Mouse (Mus musculus): ENCODE results near the gene H6pd.

- no peak for TF ChIP-seq CTCF (IDR thresholded peaks at IDR 0.05; ENCODE audit: control insufficient read depth, insufficient read depth, insufficient replicate concordance, low read depth, low read length)
- TF ChIP-seq POLR2A (IDR thresholded peaks at IDR 0.05; ENCODE audit: control insufficient read depth, low read depth, low read length), result no peak
Observed at GRCm38 (mm10) chr4:149942831-149943741, 65.7 kb downstream of the H6pd start.

All from testis, adult 2 months (tissue).